Mouse (Mus musculus): ENCODE data around the gene AY358078. TPM values are rescaled to one million over a fixed set of nuclear protein-coding genes. Genes with fewer than 3 reads are reported as not detected.

AY358078 gene
- total RNA-seq, 2 experiments from 2014 or later, result not detected

DNA sequence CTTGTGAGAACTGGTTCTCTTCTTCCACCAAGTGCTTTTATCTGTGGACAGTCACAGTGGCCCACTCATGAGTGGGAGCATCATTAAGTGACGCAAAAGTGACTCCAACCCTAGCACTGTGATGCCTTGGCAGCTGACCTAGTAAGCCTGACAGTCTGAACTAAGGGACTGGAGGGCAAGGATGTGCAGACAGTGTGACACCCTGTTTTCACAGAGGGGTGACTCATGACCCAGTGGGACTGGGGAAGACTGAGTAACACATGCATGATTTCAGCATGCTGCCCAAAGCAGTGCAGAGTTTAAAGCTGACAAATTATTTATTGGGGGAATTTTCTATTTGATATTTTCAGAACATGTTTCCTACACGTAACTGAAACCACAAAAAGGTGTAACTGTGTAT is 70.9 kb downstream of the AY358078 start:
- ATAC-seq (replicated peaks; ENCODE audit: poor library complexity, severe bottlenecking), result no peak

DNA sequence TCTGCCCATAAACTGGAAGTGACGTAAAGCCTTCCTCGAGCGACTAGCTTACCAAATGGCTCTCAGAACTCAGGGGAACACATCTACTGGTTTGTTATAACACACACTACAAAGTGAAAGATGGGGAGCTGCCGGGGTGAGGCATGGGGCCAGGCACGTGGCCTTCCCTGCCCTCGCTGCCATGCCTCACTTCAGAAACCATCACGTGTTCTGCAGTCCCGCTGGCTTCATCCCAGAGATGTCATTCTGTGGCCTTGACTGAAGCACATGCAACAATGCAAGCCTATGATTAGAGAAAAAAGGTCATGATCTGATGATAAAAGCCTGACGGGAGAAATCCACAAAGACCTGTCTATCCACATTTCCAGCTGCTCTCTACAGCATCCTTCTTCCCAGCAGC is 71.9 kb downstream of the AY358078 start:
- ATAC-seq (replicated peaks; ENCODE audit: poor library complexity, severe bottlenecking), result no peak

Other genes starting within 250 kb of the AY358078 start
- gene Gm5622, start 247.3 kb upstream of the AY358078 start, total RNA-seq (2014; fragmentation: Nextera tagmentation), result not detected in 2 replicates
- gene Gm5622, start 247.3 kb upstream of the AY358078 start, total RNA-seq (2017), result not detected in 2 replicates
- gene Gm17175, start 226.0 kb upstream of the AY358078 start, total RNA-seq (2014; fragmentation: Nextera tagmentation), result not detected in 2 replicates
- gene Gm17175, start 226.0 kb upstream of the AY358078 start, total RNA-seq (2017), result not detected in 2 replicates
- not detected in 2 replicates for gene Gm17174, start 207.9 kb upstream of the AY358078 start, total RNA-seq (2014; fragmentation: Nextera tagmentation)
- not detected in 2 replicates for gene Gm17174, start 207.9 kb upstream of the AY358078 start, total RNA-seq (2017)
- not detected in 2 replicates for gene Gm17078, start 188.7 kb upstream of the AY358078 start, total RNA-seq (2014; fragmentation: Nextera tagmentation)
- not detected in 2 replicates for gene Gm17078, start 188.7 kb upstream of the AY358078 start, total RNA-seq (2017)
- gene Gm4181, start 164.4 kb upstream of the AY358078 start, total RNA-seq (2014; fragmentation: Nextera tagmentation), result not detected in 2 replicates
- not detected in 2 replicates for gene Gm4181, start 164.4 kb upstream of the AY358078 start, total RNA-seq (2017)
- gene Gm17079, start 104.6 kb upstream of the AY358078 start, total RNA-seq (2014; fragmentation: Nextera tagmentation), result not detected in 2 replicates
- gene Gm17079, start 104.6 kb upstream of the AY358078 start, total RNA-seq (2017), result not detected in 2 replicates
- gene Gm5800, start 82.9 kb upstream of the AY358078 start, total RNA-seq (2014; fragmentation: Nextera tagmentation), result not detected in 2 replicates
- not detected in 2 replicates for gene Gm5800, start 82.9 kb upstream of the AY358078 start, total RNA-seq (2017)
- gene Ang4, start 26.5 kb upstream of the AY358078 start, total RNA-seq (2014; fragmentation: Nextera tagmentation), result not detected in 2 replicates
- not detected in 2 replicates for gene Ang4, start 26.5 kb upstream of the AY358078 start, total RNA-seq (2017)
- gene Ear6, start 53.7 kb downstream of the AY358078 start, total RNA-seq (2014; fragmentation: Nextera tagmentation), result not detected in 2 replicates
- 2.1 and 2.7 TPM in 2 replicates for gene Ear6, start 53.7 kb downstream of the AY358078 start, total RNA-seq (2017)
- 15.4 and 22.2 TPM in 2 replicates for gene Mettl17, start 84.8 kb downstream of the AY358078 start, total RNA-seq (2014; fragmentation: Nextera tagmentation)
- 13.1 and 34.7 TPM in 2 replicates for gene Mettl17, start 84.8 kb downstream of the AY358078 start, total RNA-seq (2017)
- 0.49 and 1.4 TPM in 2 replicates for gene Slc39a2, start 92.8 kb downstream of the AY358078 start, total RNA-seq (2014; fragmentation: Nextera tagmentation)
- 0.09 and 0.21 TPM in 2 replicates for gene Slc39a2, start 92.8 kb downstream of the AY358078 start, total RNA-seq (2017)
- gene Ndrg2, start 114.1 kb downstream of the AY358078 start, total RNA-seq (2014; fragmentation: Nextera tagmentation), result 5.4 and 6.2 TPM in 2 replicates
- 8.7 and 11.4 TPM in 2 replicates for gene Ndrg2, start 114.1 kb downstream of the AY358078 start, total RNA-seq (2017)
- not detected in 2 replicates for gene Tppp2, start 118.4 kb downstream of the AY358078 start, total RNA-seq (2014; fragmentation: Nextera tagmentation)
- not detected in 2 replicates for gene Tppp2, start 118.4 kb downstream of the AY358078 start, total RNA-seq (2017)
- gene Rnase13, start 122.7 kb downstream of the AY358078 start, total RNA-seq (2014; fragmentation: Nextera tagmentation), result not detected in 2 replicates
- not detected in 2 replicates for gene Rnase13, start 122.7 kb downstream of the AY358078 start, total RNA-seq (2017)
- gene Arhgef40, start 184.7 kb downstream of the AY358078 start, total RNA-seq (2014; fragmentation: Nextera tagmentation), result 8.6 and 14.9 TPM in 2 replicates
- 10.8 and 11.4 TPM in 2 replicates for gene Arhgef40, start 184.7 kb downstream of the AY358078 start, total RNA-seq (2017)
- gene Tmem253, start 215.6 kb downstream of the AY358078 start, total RNA-seq (2014; fragmentation: Nextera tagmentation), result not detected in 2 replicates
- not detected in 2 replicates for gene Tmem253, start 215.6 kb downstream of the AY358078 start, total RNA-seq (2017)
- 11.3 and 20.1 TPM in 2 replicates for gene Zfp219, start 220.7 kb downstream of the AY358078 start, total RNA-seq (2014; fragmentation: Nextera tagmentation)
- 13.6 and 17.0 TPM in 2 replicates for gene Zfp219, start 220.7 kb downstream of the AY358078 start, total RNA-seq (2017)
- gene Olfr221, start 242.4 kb downstream of the AY358078 start, total RNA-seq (2014; fragmentation: Nextera tagmentation), result not detected in 2 replicates
- not detected in 2 replicates for gene Olfr221, start 242.4 kb downstream of the AY358078 start, total RNA-seq (2017)

Measured in granulocyte monocyte progenitor cell, adult 5-6 weeks (primary cell).